Mouse (Mus musculus) neural tube, embryonic 11.5 days (tissue): ENCODE results near the gene Gpr183. TPM values are rescaled to one million over a fixed set of nuclear protein-coding genes. Genes with fewer than 3 reads are reported as not detected.

Experiments
- ATAC-seq: fragments of 200-750 bp; cut with Nextera tagmentation; 2 replicates; pipeline ENCODE4 v1.8.0; 2017; ENCODE audit warnings: moderate number of reproducible peaks, mild to moderate bottlenecking, moderate TSS enrichment, moderate library complexity; ENCODE audit not compliant: insufficient read depth, low FRiP score, low TSS enrichment
- DNase-seq: peaks from one replicate; pipeline ENCODE4 v3.0.0-alpha.2; 2015; ENCODE audit warnings: low spot score
- H3K27ac ChIP-seq: fragments of 300-500 bp; sonication (generic); 2 replicates; pipeline ENCODE4 v1.5.1; 2014; ENCODE audit warnings: low read depth, mild to moderate bottlenecking, low read length
- H3K27me3 ChIP-seq: fragments of 300-500 bp; sonication (generic); 2 replicates; pipeline ENCODE4 v1.6.1; 2014; ENCODE audit warnings: mild to moderate bottlenecking, low read length, mixed read lengths; ENCODE audit not compliant: control insufficient read depth, insufficient read depth
- H3K36me3 ChIP-seq: fragments of 300-500 bp; sonication (generic); 2 replicates; pipeline ENCODE4 v1.6.1; 2014; ENCODE audit warnings: mild to moderate bottlenecking, low read length, moderate library complexity, mixed read lengths; ENCODE audit not compliant: control insufficient read depth, insufficient read depth
- H3K4me1 ChIP-seq: fragments of 300-500 bp; sonication (generic); 2 replicates; pipeline ENCODE4 v1.6.1; 2014; ENCODE audit warnings: low read length, mixed read lengths; ENCODE audit not compliant: control insufficient read depth, insufficient read depth
- H3K4me2 ChIP-seq: fragments of 300-500 bp; sonication (generic); 2 replicates; pipeline ENCODE4 v1.6.1; 2014; ENCODE audit warnings: low read depth, mild to moderate bottlenecking, moderate library complexity
- H3K4me3 ChIP-seq: fragments of 300-500 bp; sonication (generic); 2 replicates; pipeline ENCODE4 v1.5.1; 2014; ENCODE audit warnings: low read depth, low read length
- H3K9ac ChIP-seq: fragments of 300-500 bp; sonication (generic); 2 replicates; pipeline ENCODE4 v1.6.1; 2014; ENCODE audit warnings: mild to moderate bottlenecking, low read length
- H3K9me3 ChIP-seq: fragments of 300-500 bp; sonication (generic); 2 replicates; pipeline ENCODE4 v1.6.1; 2016; ENCODE audit warnings: low read length; ENCODE audit not compliant: control insufficient read depth
- WGBS: fragments of 180-500 bp; shearing (Covaris S2); extraction: QIAGEN DNeasy Blood & Tissue Kit; methylation state at CpG from one replicate; pipeline ENCODE4 v1.1.7; 2014; 5-methylcytosine and 5-hydroxymethylcytosine counted together
- polyA plus RNA-seq: library from polyadenylated mRNA; unstranded; fragments of >200 nt; fragmentation: Nextera tagmentation; extraction: Ambion mirVana; gene quantifications from 2 replicates; pipeline ENCODE4 v1.2.1, GENCODE M21; 2014

The Gpr183 gene
- polyA plus RNA-seq, 1 experiment from 2014 or later = 3.5 TPM

GRCm38 (mm10) chr14:121927451-121927850, 37.5 kb downstream of the Gpr183 start:
- Histone ChIP-seq H3K9ac (no peak overlapping the region), H3K27me3 (no peaks in the 10 kb centered on the region), H3K9me3 (no peaks in the 10 kb centered on the region), H3K4me3 (no peak overlapping the region), H3K27ac (no peak overlapping the region), H3K4me1 (no peaks in the 10 kb centered on the region), H3K36me3 (no peaks in the 10 kb centered on the region), H3K4me2 (no peak overlapping the region)
- DNase-seq (no peak), ATAC-seq (no peak)
- WGBS = 94% methylated on average over 8 of the region's 8 CpGs

- no peak overlapping the region for H3K4me2 ChIP-seq
- H3K27ac ChIP-seq = no peak overlapping the region
- H3K9ac ChIP-seq = no peak overlapping the region
- no peaks in the 10 kb centered on the region for H3K27me3 ChIP-seq
- ATAC-seq (no peak), DNase-seq (no peak)
- no peaks in the 10 kb centered on the region for H3K4me1 ChIP-seq
- 80% methylated on average over 6 of the region's 6 CpGs for WGBS
- H3K4me3 ChIP-seq = no peak overlapping the region
- no peaks in the 10 kb centered on the region for H3K36me3 ChIP-seq
- no peaks in the 10 kb centered on the region for H3K9me3 ChIP-seq
These were observed 38.1 kb downstream of the Gpr183 start for GRCm38 (mm10) chr14:121926901-121927300.

- DNase-seq = no peak
These were observed 40.1 kb downstream of the Gpr183 start for GRCm38 (mm10) chr14:121924876-121925275.

GRCm38 (mm10) chr14:121922731-121923130, 42.3 kb downstream of the Gpr183 start:
- 93% methylated on average over 4 of the region's 4 CpGs for WGBS
- H3K36me3 ChIP-seq = no peaks in the 10 kb centered on the region
- DNase-seq (no peak), ATAC-seq (no peak)
- H3K27ac ChIP-seq = no peak overlapping the region
- H3K9me3 ChIP-seq = no peaks in the 10 kb centered on the region
- H3K9ac ChIP-seq = no peak overlapping the region
- no peaks in the 10 kb centered on the region for H3K4me1 ChIP-seq
- no peaks in the 10 kb centered on the region for H3K27me3 ChIP-seq
- no peak overlapping the region for H3K4me3 ChIP-seq
- no peak overlapping the region for H3K4me2 ChIP-seq

More at GRCm38 (mm10) chr14:121924876-121925275, 40.1 kb downstream of the Gpr183 start:
- Histone ChIP-seq H3K9me3 (no peaks in the 10 kb centered on the region), H3K9ac (no peak overlapping the region), H3K4me1 (no peaks in the 10 kb centered on the region), H3K4me3 (no peak overlapping the region), H3K36me3 (no peaks in the 10 kb centered on the region), H3K4me2 (no peak overlapping the region), H3K27ac (no peak overlapping the region), H3K27me3 (no peaks in the 10 kb centered on the region)
- ATAC-seq = no peak
- 80% methylated on average over 6 of the region's 6 CpGs for WGBS

GRCm38 (mm10) chr14:121922016-121922415, 43.0 kb downstream of the Gpr183 start:
- Histone ChIP-seq H3K9me3 (no peaks in the 10 kb centered on the region), H3K4me1 (no peaks in the 10 kb centered on the region), H3K4me2 (no peak overlapping the region), H3K4me3 (no peak overlapping the region), H3K27ac (no peak overlapping the region), H3K9ac (no peak overlapping the region), H3K27me3 (no peaks in the 10 kb centered on the region), H3K36me3 (peaks cover 2% of the 10 kb centered on the region; the same call in 1 of the 2 replicates)
- WGBS = 94% methylated on average over 4 of the region's 4 CpGs
- DNase-seq (no peak), ATAC-seq (no peak)

- H3K9me3 ChIP-seq = no peaks in the 10 kb centered on the region
- no peak overlapping the region for H3K27ac ChIP-seq
- H3K9ac ChIP-seq = no peak overlapping the region
- no peaks in the 10 kb centered on the region for H3K4me1 ChIP-seq
- H3K4me2 ChIP-seq = no peak overlapping the region
- WGBS = 87% methylated on average over 12 of the region's 12 CpGs
- no peak overlapping the region for H3K4me3 ChIP-seq
- ATAC-seq (no peak), DNase-seq (no peak)
- no peaks in the 10 kb centered on the region for H3K27me3 ChIP-seq
- H3K36me3 ChIP-seq = peaks cover 4% of the 10 kb centered on the region; the same call in 1 of the 2 replicates
These were observed 44.4 kb downstream of the Gpr183 start for GRCm38 (mm10) chr14:121920511-121921124.

- Histone ChIP-seq H3K36me3 (peaks cover 4% of the 10 kb centered on the region; the same call in 1 of the 2 replicates), H3K4me2 (no peak overlapping the region), H3K4me3 (no peak overlapping the region), H3K27ac (no peak overlapping the region), H3K4me1 (no peaks in the 10 kb centered on the region), H3K27me3 (no peaks in the 10 kb centered on the region), H3K9ac (no peak overlapping the region), H3K9me3 (no peaks in the 10 kb centered on the region)
- ATAC-seq (no peak), DNase-seq (no peak)
- WGBS = 48% methylated on average over 3 of the region's 3 CpGs
These were observed 45.2 kb downstream of the Gpr183 start for GRCm38 (mm10) chr14:121919752-121920151.

GRCm38 (mm10) chr14:121918266-121918665, 46.7 kb downstream of the Gpr183 start:
- Histone ChIP-seq H3K4me1 (no peaks in the 10 kb centered on the region), H3K27ac (no peak overlapping the region), H3K4me2 (no peak overlapping the region), H3K27me3 (no peaks in the 10 kb centered on the region), H3K4me3 (no peak overlapping the region), H3K36me3 (peaks cover 4% of the 10 kb centered on the region; the same call in 1 of the 2 replicates), H3K9me3 (no peaks in the 10 kb centered on the region), H3K9ac (no peak overlapping the region)
- 73% methylated on average over 3 of the region's 3 CpGs for WGBS
- DNase-seq (no peak), ATAC-seq (no peak)

GRCm38 (mm10) chr14:121916311-121917094, 48.5 kb downstream of the Gpr183 start:
- no peak overlapping the region for H3K4me3 ChIP-seq
- 87% methylated on average over 6 of the region's 6 CpGs for WGBS
- no peak overlapping the region for H3K27ac ChIP-seq
- H3K9me3 ChIP-seq = no peaks in the 10 kb centered on the region
- H3K36me3 ChIP-seq = peaks cover 4% of the 10 kb centered on the region; the same call in 1 of the 2 replicates
- H3K4me1 ChIP-seq = no peaks in the 10 kb centered on the region
- H3K4me2 ChIP-seq = no peak overlapping the region
- no peak for ATAC-seq
- H3K9ac ChIP-seq = no peak overlapping the region
- no peaks in the 10 kb centered on the region for H3K27me3 ChIP-seq
- DNase-seq = no peak
